Mouse (Mus musculus): ENCODE results near the gene Mmd2. TPM values are rescaled to one million over a fixed set of nuclear protein-coding genes. Genes with fewer than 3 reads are reported as not detected.

Mmd2 gene
- total and polyA plus RNA-seq, 2 experiments, result 9.8 to 13.1 TPM

DNA sequence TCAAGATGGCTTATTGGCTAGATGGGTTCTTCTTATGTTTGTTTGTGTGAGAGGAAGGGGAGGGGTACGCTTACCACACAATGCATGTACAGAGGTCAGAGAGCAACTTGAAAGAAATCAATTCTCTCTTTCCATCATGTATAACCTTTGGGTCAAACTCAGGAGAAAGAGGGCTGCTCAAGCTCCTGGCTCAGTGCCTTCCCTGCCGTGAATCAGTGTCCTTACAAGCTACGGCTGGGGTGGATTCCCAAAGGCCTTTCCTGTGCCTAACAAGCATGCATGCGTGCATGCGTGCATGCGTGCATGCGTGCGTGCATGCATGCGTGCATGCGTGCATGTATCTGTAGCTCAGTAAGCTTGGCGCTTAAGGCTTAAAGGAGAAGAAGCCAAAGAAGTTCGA, 3.3 kb downstream of the Mmd2 start:
- Histone ChIP-seq H3K4me1 (ENCODE audit: control insufficient read depth, insufficient read depth, low read length) (no peaks in the 10 kb centered on the region; the same call in 1 of the 2 replicates), H3K27ac (replicated peaks; ENCODE audit: insufficient read depth, low read depth, low read length) (no peak overlapping the region), H3K4me3 (ENCODE audit: insufficient read depth, low read depth, low read length) (no peak overlapping the region), H3K79me2 (ENCODE audit: control insufficient read depth, insufficient read depth, low read length) (no peaks in the 10 kb centered on the region), H3K36me3 (ENCODE audit: control insufficient read depth, insufficient read depth, low read length) (no peaks in the 10 kb centered on the region), H3K9ac (ENCODE audit: low read depth, low read length) (no peak overlapping the region), H3K27me3 (ENCODE audit: control insufficient read depth, insufficient read depth, low read length) (no peaks in the 10 kb centered on the region)
- no peak for TF ChIP-seq CTCF (IDR thresholded peaks at IDR 0.05; ENCODE audit: low read depth, low read length)
- no peak for TF ChIP-seq POLR2A (IDR thresholded peaks at IDR 0.05; ENCODE audit: extremely low read depth, insufficient read depth, low read length)
- peak; percentile 21 for DNase-seq (ENCODE audit: extremely low read depth, low read depth, low spot score)
- 74% methylated on average over 12 of the region's 12 CpGs for WGBS

- Histone ChIP-seq H3K4me3 (ENCODE audit: insufficient read depth, low read depth, low read length) (no peak overlapping the region), H3K27me3 (ENCODE audit: control insufficient read depth, insufficient read depth, low read length) (no peaks in the 10 kb centered on the region), H3K9ac (ENCODE audit: low read depth, low read length) (no peak overlapping the region), H3K4me1 (ENCODE audit: control insufficient read depth, insufficient read depth, low read length) (no peaks in the 10 kb centered on the region; the same call in 1 of the 2 replicates), H3K36me3 (ENCODE audit: control insufficient read depth, insufficient read depth, low read length) (no peaks in the 10 kb centered on the region), H3K79me2 (ENCODE audit: control insufficient read depth, insufficient read depth, low read length) (no peaks in the 10 kb centered on the region), H3K27ac (replicated peaks; ENCODE audit: insufficient read depth, low read depth, low read length) (0 out of 2 replicates have a peak overlapping the region, but pooled peaks have one; percentile 15)
- TF ChIP-seq POLR2A (IDR thresholded peaks at IDR 0.05; ENCODE audit: extremely low read depth, insufficient read depth, low read length), result no peak
- TF ChIP-seq CTCF (IDR thresholded peaks at IDR 0.05; ENCODE audit: low read depth, low read length), result no peak
- DNase-seq (ENCODE audit: extremely low read depth, low read depth, low spot score), result peak; percentile 73
- WGBS, result 35% methylated on average over 7 of the region's 7 CpGs
These were observed 4.2 kb downstream of the Mmd2 start for GRCm38 (mm10) chr5:142604379-142604778.

GRCm38 (mm10) chr5:142597648-142598390, 10.8 kb downstream of the Mmd2 start:
- WGBS, result 26% methylated on average over 6 of the region's 6 CpGs
- Histone ChIP-seq H3K79me2 (ENCODE audit: control insufficient read depth, insufficient read depth, low read length) (no peaks in the 10 kb centered on the region), H3K4me1 (ENCODE audit: control insufficient read depth, insufficient read depth, low read length) (peaks cover 16% of the 10 kb centered on the region), H3K9ac (ENCODE audit: low read depth, low read length) (no peak overlapping the region), H3K27ac (replicated peaks; ENCODE audit: insufficient read depth, low read depth, low read length) (peak overlapping the region; percentile 91), H3K36me3 (ENCODE audit: control insufficient read depth, insufficient read depth, low read length) (no peaks in the 10 kb centered on the region), H3K4me3 (ENCODE audit: insufficient read depth, low read depth, low read length) (no peak overlapping the region), H3K27me3 (ENCODE audit: control insufficient read depth, insufficient read depth, low read length) (no peaks in the 10 kb centered on the region)
- peak; percentile 96 for DNase-seq (ENCODE audit: extremely low read depth, low read depth, low spot score)
- TF ChIP-seq CTCF (IDR thresholded peaks at IDR 0.05; ENCODE audit: low read depth, low read length), result no peak
- TF ChIP-seq POLR2A (IDR thresholded peaks at IDR 0.05; ENCODE audit: extremely low read depth, insufficient read depth, low read length), result no peak

DNA sequence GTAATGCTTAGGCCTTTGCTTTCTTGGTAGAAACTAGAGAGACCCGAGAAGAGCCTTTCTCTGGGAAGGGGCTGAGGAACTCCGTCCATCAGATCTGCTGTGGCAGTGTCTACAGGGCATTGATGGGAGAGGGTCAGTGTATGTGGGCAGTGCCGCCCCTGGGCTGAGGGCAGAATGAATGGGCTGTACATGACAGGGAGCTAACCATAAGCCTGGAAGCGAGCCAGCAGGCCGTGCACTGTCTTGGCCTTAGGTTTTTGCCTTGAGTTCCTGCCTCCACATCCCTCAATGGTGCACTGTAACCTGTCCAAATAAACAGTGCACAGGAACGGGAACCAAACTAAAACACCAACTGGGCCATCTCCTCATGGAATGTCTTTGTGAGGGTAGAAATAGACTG, 11.9 kb downstream of the Mmd2 start:
- Histone ChIP-seq H3K27ac (replicated peaks; ENCODE audit: insufficient read depth, low read depth, low read length) (peak overlapping the region; percentile 85), H3K36me3 (ENCODE audit: control insufficient read depth, insufficient read depth, low read length) (no peaks in the 10 kb centered on the region), H3K4me3 (ENCODE audit: insufficient read depth, low read depth, low read length) (no peak overlapping the region), H3K79me2 (ENCODE audit: control insufficient read depth, insufficient read depth, low read length) (no peaks in the 10 kb centered on the region), H3K27me3 (ENCODE audit: control insufficient read depth, insufficient read depth, low read length) (no peaks in the 10 kb centered on the region), H3K4me1 (ENCODE audit: control insufficient read depth, insufficient read depth, low read length) (peaks cover 21% of the 10 kb centered on the region), H3K9ac (ENCODE audit: low read depth, low read length) (no peak overlapping the region)
- TF ChIP-seq POLR2A (IDR thresholded peaks at IDR 0.05; ENCODE audit: extremely low read depth, insufficient read depth, low read length), result no peak
- TF ChIP-seq CTCF (IDR thresholded peaks at IDR 0.05; ENCODE audit: low read depth, low read length), result no peak
- 71% methylated on average over 6 of the region's 6 CpGs for WGBS
- no peak for DNase-seq (ENCODE audit: extremely low read depth, low read depth, low spot score)

GRCm38 (mm10) chr5:142595698-142596097, 12.9 kb downstream of the Mmd2 start:
- Histone ChIP-seq H3K9ac (ENCODE audit: low read depth, low read length) (no peak overlapping the region), H3K27me3 (ENCODE audit: control insufficient read depth, insufficient read depth, low read length) (no peaks in the 10 kb centered on the region), H3K79me2 (ENCODE audit: control insufficient read depth, insufficient read depth, low read length) (no peaks in the 10 kb centered on the region), H3K27ac (replicated peaks; ENCODE audit: insufficient read depth, low read depth, low read length) (no peak overlapping the region), H3K36me3 (ENCODE audit: control insufficient read depth, insufficient read depth, low read length) (no peaks in the 10 kb centered on the region), H3K4me1 (ENCODE audit: control insufficient read depth, insufficient read depth, low read length) (peaks cover 21% of the 10 kb centered on the region), H3K4me3 (ENCODE audit: insufficient read depth, low read depth, low read length) (no peak overlapping the region)
- TF ChIP-seq POLR2A (IDR thresholded peaks at IDR 0.05; ENCODE audit: extremely low read depth, insufficient read depth, low read length) (no peak), CTCF (IDR thresholded peaks at IDR 0.05; ENCODE audit: low read depth, low read length) (no peak)
- 36% methylated on average over 3 of the region's 3 CpGs for WGBS
- peak; percentile 26 for DNase-seq (ENCODE audit: extremely low read depth, low read depth, low spot score)

- Histone ChIP-seq H3K36me3 (ENCODE audit: control insufficient read depth, insufficient read depth, low read length) (no peaks in the 10 kb centered on the region), H3K9ac (ENCODE audit: low read depth, low read length) (no peak overlapping the region), H3K79me2 (ENCODE audit: control insufficient read depth, insufficient read depth, low read length) (no peaks in the 10 kb centered on the region), H3K27ac (replicated peaks; ENCODE audit: insufficient read depth, low read depth, low read length) (no peak overlapping the region), H3K27me3 (ENCODE audit: control insufficient read depth, insufficient read depth, low read length) (no peaks in the 10 kb centered on the region), H3K4me3 (ENCODE audit: insufficient read depth, low read depth, low read length) (no peak overlapping the region), H3K4me1 (ENCODE audit: control insufficient read depth, insufficient read depth, low read length) (peaks cover 29% of the 10 kb centered on the region)
- DNase-seq (ENCODE audit: extremely low read depth, low read depth, low spot score), result no peak
- 87% methylated on average over 6 of the region's 6 CpGs for WGBS
- no peak for TF ChIP-seq CTCF (IDR thresholded peaks at IDR 0.05; ENCODE audit: low read depth, low read length)
- no peak for TF ChIP-seq POLR2A (IDR thresholded peaks at IDR 0.05; ENCODE audit: extremely low read depth, insufficient read depth, low read length)
These were observed 17.5 kb downstream of the Mmd2 start for GRCm38 (mm10) chr5:142590953-142591616.

All from liver, adult 2 months (tissue).